Mouse (Mus musculus) mouse trophoblast stem cell (cell line): ENCODE data around the gene Nop58.
"Not testable (repeated sequence)": the region's sequence is repeated elsewhere in the genome, so short reads cannot be mapped to it uniquely, and the experiment has no call there.

Experiments used
- in situ Hi-C, 2 experiments: fragments of 300-500 bp; cut with MseI, MboI; formaldehyde crosslinking; loops; 2 replicates in 1 of 2; 3 replicates in 1 of 2; pipeline ENCODE4 v1.15.1; 2025

Nop58 gene

GRCm38 (mm10) chr1:59684819-59685755 is at the start of gene Nop58:
Gene Nop58 (plus strand): TSS chr1:59684971.
- in situ Hi-C loops = no loop called here

- in situ Hi-C loops = no loop called here
Measured at GRCm38 (mm10) chr1:59636349-59636748, 48.4 kb upstream of the Nop58 start.

- in situ Hi-C loops = no loop called here
Measured at GRCm38 (mm10) chr1:59638371-59638770, 46.4 kb upstream of the Nop58 start.

GRCm38 (mm10) chr1:59642488-59642887 is 42.3 kb upstream of the Nop58 start:
- in situ Hi-C loops = no loop called here

DNA sequence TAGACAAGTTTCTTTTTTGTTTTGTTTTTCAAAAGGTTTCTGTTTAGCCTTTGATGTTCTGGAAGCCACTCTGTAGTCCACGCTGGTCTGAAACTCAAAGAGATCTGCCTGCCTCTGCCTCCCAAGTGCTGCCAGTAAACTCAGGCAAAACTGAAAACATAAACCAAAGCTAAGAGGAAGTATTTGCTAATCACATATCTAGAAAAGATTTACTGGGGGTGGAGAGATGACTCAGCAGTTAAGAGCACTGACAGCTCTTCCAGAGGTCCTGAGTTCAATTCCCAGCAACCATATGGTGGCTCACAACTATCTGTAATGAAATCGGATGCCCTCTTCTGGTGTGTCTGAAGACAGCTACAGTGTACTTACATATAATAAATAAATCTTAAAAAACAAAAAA is 38.3 kb upstream of the Nop58 start:
- in situ Hi-C loops = not testable (repeated sequence)

- in situ Hi-C loops = no loop called here
Measured at GRCm38 (mm10) chr1:59651201-59651819, 33.5 kb upstream of the Nop58 start.

DNA sequence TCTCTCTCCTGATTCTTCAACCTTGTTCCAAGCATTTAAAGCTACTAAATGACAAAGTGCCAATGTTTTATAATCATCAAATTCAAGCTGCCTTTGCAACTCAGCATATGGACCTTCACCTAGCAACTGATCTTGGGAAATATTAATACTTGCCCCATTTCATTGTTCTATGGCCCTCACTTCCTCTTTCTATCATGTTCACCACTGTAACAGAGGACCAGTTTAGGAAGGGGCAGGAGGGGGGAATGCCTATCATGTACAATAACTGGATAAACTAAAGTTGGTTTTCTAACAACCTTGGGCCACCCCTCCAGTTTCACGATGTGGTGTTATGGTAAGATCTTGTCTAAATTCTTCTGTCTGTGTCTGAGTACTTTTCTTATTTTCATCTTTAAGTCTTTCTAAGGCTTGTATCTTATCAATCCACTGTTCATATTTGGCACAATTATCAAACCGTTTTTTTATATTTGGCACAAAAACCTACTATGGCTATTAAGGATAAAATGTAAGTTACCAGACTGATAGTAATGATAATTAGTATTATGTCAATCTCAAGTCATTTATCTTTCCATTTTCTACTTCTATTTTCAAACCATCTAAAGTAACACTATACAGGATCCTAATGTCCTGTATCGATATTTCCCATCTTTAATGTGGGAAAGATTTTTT is 31.4 kb upstream of the Nop58 start:
- in situ Hi-C loops = no loop called here

DNA sequence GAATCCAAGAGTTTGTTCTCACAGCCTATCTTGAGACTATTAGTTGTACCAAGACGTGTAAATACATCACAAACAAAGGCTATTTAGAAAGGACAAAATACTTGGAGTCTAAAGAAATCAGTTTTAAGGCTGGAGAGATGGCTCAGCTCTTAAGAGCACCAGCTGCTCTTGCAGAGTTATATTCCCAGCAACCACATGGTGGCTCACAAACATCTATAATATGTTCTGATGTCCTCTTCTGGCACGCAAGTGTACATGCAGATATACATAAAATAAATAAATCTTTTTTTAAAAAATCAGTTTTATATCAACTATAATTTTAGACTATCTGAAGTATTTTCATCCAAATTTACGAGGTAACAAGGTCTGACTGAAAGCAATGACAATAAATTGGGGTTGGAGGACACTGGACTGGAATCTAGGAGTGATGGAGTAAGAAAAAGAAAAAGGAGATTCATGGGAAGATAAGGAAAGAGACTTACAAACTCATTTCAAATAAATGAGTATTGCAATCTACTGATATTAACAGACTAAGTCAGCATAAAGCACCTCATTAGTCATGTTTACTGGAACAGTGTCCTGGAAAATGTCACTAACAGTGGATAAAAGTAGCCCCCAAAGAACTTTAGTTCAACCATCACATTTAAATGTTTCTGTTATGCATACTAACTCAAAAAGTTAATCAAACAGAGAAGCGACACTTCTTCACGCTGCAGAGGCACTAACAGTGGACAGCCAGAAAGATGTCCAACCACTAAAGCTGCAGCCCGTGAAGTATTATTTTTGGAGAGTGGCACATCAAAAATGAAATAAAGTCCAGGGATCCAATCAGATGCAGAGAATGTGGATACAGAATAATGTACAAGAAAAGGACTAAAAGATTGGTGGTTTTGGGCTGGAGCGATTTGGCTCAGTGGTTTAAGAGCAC is 28.3 kb upstream of the Nop58 start:
- in situ Hi-C loops = no loop called here

DNA sequence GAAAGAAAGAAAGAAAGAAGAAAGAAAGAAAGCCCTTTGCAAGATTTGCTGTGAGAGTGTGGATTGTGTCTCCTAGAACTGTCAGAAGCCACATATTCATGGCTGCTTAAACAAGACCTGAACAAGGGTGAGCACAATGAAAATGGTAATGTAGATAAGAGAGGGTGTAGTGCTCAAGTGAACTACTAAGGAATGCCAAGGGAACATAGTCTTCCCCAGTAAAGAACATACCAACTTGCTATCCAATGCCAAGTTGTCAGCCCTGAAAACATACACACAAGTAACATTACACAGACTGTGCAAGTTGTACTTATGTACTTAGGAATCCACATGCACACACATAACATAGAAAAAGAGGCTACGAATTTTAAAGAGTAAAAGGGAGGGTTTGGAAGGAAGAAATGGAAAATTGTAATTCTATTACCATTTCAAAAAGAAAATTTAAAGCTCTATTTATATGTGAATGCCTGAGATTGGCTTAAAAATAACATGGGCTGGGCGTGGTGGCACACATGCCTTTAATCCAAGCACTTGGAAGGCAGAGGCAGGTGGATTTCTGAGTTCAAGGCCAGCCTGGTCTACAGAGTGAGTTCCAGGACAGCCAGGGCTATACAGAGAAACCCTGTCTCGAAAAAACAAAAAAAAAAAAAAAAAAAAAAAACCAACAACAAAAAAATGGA is 21.2 kb upstream of the Nop58 start:
- in situ Hi-C loops = no loop called here

GRCm38 (mm10) chr1:59668871-59669270 is 15.9 kb upstream of the Nop58 start:
- in situ Hi-C loops = no loop called here

GRCm38 (mm10) chr1:59669962-59670630 is 14.7 kb upstream of the Nop58 start:
- in situ Hi-C loops = no loop called here

DNA sequence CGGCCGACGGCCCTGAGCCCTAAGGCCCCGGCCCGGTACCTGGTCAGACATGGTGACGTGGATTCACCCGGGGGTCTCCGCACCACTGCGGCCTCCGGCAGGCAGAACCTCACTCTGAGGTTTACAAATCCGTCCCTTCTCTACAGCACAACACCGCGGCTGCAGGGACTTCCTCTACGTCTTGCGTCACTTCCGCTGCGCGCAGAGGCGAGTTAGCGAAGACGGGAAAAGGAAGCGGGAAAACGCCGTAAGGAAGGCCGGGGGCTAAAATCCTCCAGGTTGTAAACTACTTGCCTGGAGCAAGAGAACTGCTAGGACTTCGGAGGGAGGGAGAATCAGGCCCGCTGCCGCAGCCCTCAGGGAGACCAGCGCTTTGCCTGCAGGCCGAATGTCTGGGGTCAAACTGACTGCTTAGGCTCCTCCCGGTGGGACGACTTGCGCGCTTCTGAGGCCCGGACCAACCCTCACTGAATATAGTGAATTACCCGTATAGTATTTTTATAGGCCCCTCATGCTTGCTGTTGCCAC is 14.1 kb upstream of the Nop58 start, which contains the start of gene Sumo1:
Gene Sumo1, minus strand, starts transcription at position 194 of the 528 bp plus-strand sequence.
- in situ Hi-C loops = no loop called here

GRCm38 (mm10) chr1:59673661-59674060 is 11.1 kb upstream of the Nop58 start:
- in situ Hi-C loops = no loop called here

DNA sequence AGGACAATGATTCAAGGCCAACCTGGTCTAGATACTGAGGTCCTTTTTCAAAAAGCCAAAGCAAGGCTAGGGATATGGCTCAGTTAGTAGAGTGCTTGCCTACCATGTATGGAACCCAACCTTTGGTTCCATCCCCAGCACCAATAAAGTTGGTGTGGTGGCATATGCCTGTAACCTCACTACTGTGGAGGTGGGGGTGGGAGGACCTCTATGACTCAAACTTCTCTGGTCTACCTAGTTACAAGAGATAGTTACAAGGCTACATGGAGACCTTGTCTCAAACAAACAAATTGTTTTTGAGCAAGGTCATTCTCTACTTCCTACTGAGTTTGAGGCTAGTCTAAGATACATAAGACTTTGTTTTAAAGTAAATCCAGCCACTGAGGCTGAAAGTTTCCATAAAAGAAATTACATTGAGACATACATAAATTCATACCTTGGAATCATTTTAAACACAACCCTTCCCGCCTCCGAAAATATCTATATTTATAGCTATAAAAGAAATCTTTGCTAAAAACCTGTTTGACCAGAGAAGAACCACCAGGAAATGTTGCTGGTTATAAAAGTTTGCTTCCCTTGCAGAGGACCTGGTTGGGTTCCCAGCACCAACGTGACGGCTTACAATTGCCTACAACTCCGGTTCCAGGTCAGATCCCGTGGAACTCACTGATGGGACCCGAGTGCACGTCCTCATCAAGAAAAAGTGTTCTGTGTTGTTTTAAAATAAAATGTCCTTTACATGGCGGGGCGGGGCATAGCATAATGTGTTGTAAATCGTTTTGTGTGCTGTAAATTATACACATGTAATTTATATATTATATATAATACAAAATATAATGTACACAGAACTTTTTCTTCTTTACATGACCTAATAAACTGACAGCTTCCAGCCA is 599 bp upstream of the Nop58 start:
- in situ Hi-C loops = no loop called here

GRCm38 (mm10) chr1:59687493-59687892 is 2.7 kb downstream of the Nop58 start:
- in situ Hi-C loops = no loop called here

DNA sequence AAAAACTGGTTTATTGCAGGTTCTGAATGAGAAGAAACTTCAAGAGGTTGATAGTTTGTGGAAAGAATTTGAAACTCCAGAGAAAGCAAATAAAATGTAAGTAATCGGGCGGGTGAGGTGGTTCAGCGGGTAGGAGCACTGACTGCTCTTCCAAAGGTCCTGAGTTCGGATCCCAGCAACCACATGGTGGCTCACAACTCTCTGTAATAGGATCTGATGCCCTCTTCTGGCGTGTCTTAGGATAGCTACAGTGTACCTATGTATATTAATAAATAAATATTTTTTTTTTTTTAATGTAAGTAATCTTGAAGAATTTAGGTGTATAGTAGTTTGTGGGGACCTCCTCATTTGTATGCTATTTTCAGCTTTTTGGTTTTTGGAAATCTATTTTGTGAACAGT is 5.7 kb downstream of the Nop58 start:
- in situ Hi-C loops = no loop called here

DNA sequence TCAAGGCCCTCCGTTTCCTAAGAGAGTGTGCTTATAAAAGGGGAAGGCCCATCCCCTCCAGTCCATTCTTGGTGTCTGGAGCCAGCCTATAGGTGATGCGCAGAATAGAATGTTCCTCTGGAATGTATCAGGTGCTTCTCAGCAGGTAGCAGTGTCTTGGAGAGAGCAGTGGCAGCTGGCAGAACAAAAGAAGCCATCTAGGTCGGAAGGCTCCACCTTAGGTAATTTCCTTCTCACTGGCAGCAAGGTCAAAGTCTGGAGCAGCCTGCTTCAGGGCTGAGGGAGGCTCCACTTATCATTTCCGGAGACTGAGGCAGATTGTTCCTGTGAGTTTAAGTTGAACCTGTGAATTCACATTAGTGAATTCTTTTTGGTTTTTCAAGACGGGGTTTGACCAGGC is 13.0 kb downstream of the Nop58 start:
- in situ Hi-C loops = no loop called here

GRCm38 (mm10) chr1:59698207-59698606 is 13.4 kb downstream of the Nop58 start:
- in situ Hi-C loops = no loop called here

GRCm38 (mm10) chr1:59701766-59702165 is 17.0 kb downstream of the Nop58 start:
- in situ Hi-C loops = no loop called here
